Mouse (Mus musculus) ZHBTc4 (cell line): ENCODE measurements at regions not wholly inside any gene's neighbourhood (a gene's known extent, or its start where the extent isn't known, plus 50 kb on each side); places are given as distances from the start of the nearest gene placed in this dataset.

ENCODE experiments used
- DNase-seq: peaks from one replicate; pipeline ENCODE4 v3.0.0-alpha.2; 2011; ENCODE audit warnings: low read depth, low spot score

- no peak for DNase-seq
Measured at GRCm38 (mm10) chr8:32958331-32958730, 470.2 kb upstream of the 5930422O12Rik start.

DNA sequence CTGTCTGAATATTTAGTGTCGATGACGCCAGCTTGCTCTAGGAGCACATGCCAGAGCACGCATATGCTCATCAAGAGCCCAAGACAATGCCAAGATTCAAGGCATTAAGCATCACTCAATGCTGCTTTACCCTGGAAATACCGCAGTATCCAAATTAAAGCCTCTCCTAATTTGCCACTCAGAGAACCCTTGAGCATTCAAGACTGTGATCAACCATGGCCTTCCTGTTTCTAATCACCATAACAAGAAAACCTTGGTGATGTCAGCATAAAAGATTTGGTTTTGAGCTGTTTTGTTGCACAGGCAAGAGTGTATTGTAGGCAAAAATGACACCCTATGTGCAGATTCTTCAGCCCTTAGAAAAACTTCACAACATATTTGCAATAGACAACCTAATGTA lies 469.7 kb upstream of the 5930422O12Rik start:
- no peak for DNase-seq

- DNase-seq = no peak
Measured at GRCm38 (mm10) chr8:32959326-32960064, 469.0 kb upstream of the 5930422O12Rik start.

- no peak for DNase-seq
Measured at GRCm38 (mm10) chr8:32990216-32990615, 438.3 kb upstream of the 5930422O12Rik start.

- DNase-seq = no peak
Measured at GRCm38 (mm10) chr8:33003967-33004564, 424.4 kb upstream of the 5930422O12Rik start.

DNA sequence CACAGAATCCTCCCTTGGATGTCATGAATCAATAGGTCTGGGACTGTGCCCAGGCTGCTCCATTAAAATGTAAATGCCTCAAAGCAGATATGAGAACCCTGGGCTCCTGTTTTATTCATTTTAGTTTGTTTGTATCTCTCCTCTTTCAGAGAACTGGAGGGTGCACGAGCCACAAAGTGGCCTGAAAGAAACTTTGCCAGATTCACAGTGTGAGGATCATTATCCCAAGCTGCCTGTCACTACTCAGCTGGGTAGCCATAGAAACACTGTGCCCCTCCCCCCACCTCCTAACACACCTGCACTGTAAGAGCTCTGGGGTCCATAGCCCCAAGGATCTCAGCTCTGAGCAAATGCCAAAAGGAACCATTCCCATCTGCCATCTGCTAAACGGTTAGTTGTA lies 423.9 kb upstream of the 5930422O12Rik start:
- no peak for DNase-seq

DNA sequence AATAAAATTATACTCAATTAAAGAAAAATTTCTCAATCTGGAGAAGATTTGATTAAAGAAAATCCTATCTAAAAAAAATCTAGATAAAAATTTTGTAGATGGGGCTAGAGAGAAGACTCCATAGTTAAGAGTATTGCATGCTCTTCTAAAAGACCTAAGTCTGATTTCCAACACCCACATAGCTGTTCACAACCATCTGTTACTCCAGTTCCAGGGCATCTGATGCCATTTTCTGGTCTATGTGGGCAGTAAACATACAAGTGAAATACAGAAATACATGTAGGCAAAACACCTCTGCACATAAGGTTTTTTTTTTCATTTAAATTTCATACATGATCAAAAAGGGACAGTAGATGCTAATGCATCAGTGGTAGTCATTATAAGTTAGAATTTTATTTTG lies 418.4 kb upstream of the 5930422O12Rik start:
- DNase-seq = no peak

DNA sequence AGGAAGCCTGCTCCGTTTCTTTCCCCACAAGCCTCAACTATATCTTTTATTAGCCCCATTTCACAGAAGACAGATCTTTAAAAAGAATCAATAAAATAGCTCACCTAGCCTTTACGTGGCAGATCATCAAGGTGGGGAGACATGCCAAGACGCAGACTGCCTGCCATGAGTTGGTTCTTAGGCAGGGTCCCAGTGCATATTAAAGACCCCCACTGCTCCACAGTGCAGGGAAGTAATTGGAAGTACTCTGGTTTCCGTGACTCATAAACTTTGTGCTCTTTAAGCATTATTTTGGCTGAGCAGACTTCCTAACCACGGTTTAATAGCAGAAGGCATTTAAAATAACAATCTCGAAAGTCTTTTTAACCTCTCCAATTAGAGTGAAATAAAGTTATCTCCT lies 415.7 kb upstream of the 5930422O12Rik start:
- no peak for DNase-seq

DNA sequence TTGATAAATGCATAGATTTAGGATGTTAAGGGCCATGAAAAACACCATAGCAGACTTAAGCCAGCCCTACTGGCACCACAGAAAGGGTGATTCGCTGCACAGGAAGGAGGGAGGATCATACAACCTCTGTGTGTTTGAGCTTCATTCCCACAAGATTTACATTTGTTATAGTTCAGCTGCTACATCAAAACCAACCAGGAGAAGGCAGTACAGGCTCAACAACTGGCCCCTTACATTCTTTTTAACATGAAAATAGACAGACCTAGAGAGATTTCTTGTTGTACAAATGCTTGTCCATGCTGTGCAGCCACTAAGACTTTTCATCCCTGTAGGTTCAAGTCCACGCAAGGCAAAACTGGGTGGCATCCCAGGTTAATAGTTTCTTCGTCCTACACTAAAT lies 412.6 kb upstream of the 5930422O12Rik start:
- DNase-seq = peak; percentile 7

- no peak for DNase-seq
Measured at GRCm38 (mm10) chr8:33026973-33027372, 401.5 kb upstream of the 5930422O12Rik start.

DNA sequence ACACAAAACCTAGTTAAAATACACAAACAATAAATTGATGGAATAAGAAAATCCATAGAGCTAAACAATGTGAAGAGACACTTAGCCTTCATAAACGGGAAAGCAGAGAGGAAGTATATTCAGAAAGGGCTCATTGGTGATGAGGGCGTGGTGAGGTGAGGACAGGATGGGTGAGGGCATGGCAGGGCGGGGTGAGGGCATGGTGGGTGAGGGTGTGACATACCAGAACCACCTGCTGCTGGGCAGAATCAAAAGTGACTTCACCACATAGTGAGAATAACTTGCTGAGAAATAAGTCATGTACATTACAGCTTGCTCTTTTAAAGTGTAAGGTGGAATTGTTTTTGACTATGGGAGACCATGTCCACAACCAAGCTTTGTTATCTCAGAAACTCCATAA lies 399.1 kb upstream of the 5930422O12Rik start:
- no peak for DNase-seq

- DNase-seq = no peak
Measured at GRCm38 (mm10) chr8:33052017-33052416, 376.5 kb upstream of the 5930422O12Rik start.

DNA sequence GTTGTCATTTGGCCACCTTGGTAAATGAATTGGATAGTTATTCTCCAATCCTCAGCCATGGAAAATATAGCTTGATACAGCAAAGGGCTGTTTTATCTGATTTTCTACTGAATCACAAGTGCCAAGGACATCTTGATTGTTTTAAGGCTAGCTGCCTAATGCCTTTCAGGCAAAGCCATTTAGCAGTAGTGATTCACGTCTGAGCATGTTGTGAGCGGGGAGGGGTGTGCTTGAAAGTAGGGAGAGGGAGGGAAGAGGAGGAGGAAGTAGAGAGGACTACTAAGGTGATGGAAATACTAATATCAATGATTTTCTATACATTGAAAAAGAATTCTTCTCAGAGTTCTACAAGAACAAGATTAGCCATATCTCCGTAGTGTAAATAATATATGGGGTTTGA lies 362.9 kb upstream of the 5930422O12Rik start:
- DNase-seq = no peak

GRCm38 (mm10) chr8:33066168-33066567 lies 362.3 kb upstream of the 5930422O12Rik start:
- peak; percentile 63 for DNase-seq

GRCm38 (mm10) chr8:33067453-33068039 lies 361.0 kb upstream of the 5930422O12Rik start:
- DNase-seq = no peak

GRCm38 (mm10) chr8:33068468-33068867 lies 360.0 kb upstream of the 5930422O12Rik start:
- peak; percentile 38 for DNase-seq

DNA sequence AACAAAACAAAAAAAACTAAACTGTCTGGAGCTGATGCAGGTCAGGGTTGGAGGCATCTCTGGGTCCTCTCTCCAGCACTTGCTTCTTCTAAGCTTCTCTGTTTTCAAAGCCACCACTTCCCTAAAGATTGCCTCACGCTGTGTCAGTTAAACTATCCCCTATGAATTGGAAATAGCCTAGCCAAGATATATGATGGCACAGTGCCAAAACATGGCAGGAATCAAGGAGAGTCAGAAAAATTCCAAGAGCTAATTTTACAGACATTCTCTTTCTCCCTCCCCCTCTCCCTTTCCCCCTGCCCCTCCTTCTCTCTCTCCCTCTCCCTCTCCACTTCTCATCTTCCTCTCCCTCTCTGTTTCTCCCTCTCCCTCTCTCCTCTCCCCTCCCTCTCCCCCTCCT lies 353.3 kb upstream of the 5930422O12Rik start:
- DNase-seq = no peak

DNA sequence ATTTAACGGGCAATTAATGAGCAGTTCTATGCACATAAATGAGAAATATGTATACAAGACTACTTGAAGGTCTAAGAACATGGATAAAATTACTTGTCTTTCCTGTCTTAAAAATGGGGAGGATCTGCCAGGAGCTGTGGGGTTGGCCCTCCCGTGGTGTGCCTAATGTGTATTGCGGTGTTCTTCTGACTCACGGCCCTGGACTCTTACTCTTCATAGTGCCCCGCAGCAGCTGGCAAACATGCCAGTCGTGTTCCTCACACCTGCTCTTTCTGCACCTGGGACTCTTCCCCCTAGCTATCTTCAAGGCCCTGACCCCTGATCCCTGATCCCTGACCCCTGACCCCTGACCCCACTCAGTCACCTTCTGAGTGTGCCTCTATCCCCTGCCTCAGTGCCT lies 352.3 kb upstream of the 5930422O12Rik start:
- no peak for DNase-seq

DNA sequence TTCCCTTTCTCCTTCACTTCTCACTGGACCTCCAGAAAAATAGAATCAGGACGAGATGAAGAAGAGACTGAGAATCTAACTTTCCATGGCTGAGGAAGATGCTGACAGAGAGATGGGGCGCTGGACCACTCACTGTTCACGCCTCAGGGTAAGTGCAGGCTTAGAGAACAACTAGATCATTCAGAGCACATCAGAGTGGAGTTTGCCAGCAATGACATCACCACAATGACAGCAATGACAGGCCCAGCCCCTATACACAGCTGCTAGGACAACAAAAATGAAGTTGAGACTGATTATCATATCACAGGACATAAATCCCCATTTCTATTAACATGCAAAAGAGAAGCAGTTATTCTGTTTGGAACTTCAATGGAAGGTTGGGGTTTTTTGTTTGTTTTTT lies 350.4 kb upstream of the 5930422O12Rik start:
- DNase-seq = no peak

- no peak for DNase-seq
Measured at GRCm38 (mm10) chr8:33079867-33080585, 348.5 kb upstream of the 5930422O12Rik start.

DNA sequence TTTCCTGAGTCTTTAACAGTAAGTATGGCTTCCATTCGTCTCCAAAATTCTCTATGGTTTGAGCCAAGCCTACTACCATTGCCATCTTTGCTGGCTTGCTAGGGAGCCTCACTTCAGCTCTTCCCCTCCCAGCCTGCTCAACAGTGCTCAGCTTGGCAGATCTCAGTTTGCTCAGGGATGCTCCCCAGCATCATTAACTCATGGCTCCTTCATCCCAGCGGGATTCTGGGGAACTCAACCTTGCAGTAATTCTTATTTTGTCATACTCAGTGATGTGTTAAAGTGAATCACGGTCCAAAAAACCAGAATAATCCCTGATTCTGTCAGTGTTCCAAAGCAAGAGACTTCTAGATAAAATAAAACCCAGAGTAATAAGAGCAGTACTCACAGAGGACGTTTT lies 346.6 kb upstream of the 5930422O12Rik start:
- no peak for DNase-seq

DNA sequence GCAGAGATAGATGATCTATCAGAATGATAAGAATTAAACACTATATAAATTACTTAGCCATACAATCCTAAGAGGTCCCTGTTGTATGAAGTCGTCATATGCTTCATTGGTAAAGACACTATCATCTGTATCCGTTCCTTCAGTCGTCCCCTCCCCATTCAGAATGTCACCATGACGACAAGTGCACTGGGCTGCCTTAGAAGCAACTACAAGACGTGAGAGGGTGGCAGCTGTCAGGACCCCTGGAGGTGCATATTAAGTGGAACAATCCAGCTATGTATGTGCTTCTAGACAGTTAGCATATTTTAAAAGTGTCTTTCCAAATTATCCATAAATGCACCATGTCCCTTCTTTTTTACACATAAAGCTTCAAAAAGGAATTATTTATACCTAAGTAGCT lies 343.0 kb upstream of the 5930422O12Rik start:
- DNase-seq = no peak
